Mouse (Mus musculus): ENCODE data around the gene Stat5b.

GRCm38 (mm10) chr11:100829691-100830090 lies 20.8 kb downstream of the Stat5b start:
- TF ChIP-seq CTCF (IDR thresholded peaks at IDR 0.05; ENCODE audit: low read depth) (no peak), EP300 (IDR thresholded peaks at IDR 0.05; ENCODE audit: low read depth) (no peak)
